Mouse (Mus musculus) spleen, postnatal 36 days (tissue): ENCODE data around the gene Keap1.
A peak's percentile ranks its signal among the peaks of the same experiment; 100 is the strongest.

Experiments used
- DNase-seq, 2 experiments: peaks; one replicate each; pipeline ENCODE4 v3.0.0; 2022; ENCODE audit warnings: low spot score in 2 of 2, mixed read lengths in 1 of 2

Gene Keap1

DNA sequence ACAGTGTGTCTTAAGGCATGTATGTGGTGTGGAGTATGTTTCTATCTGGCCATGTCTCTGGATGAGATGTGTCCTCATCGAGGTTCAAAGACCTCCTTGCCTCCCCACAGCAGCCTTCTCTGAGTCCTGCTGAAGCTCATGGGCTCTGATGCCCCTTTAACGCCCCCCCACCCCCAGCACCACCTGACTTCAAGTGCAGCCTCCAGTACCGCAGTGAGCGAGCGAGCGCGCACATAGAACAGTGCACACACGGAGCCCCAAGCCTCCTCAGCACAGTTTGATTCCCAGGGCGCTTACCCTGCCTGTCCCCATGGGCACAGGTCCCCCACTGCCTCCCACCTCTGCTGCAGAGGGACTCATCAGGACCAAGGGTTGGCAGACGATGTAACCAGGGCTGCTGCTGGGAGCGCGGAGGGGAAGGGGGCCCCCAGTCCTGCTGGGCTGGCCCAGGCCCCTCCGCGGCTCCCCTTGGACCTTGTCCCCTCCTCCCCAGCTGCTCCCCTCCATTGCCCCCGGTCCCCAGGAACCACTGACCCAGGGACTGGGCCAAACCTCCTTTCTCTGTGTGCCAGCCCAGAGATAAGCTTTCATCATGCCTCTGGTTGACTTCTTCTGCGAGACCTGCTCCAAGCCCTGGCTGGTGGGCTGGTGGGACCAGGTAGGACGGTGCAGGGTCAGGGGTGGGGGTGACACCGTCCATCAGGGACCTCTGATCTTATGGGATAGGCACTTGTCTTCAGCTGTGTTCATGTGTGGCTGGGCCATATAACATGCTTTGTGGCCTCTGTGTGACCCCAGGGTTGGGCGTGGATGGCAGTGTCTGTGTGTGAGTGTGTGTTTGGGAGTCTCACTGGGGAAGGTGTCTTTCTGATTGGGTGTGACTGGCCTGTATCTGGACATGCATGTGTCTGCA lies 42.4 kb downstream of the Keap1 start:
- no peak for DNase-seq

- DNase-seq, result peak; percentile 59 to 60
Observed at GRCm38 (mm10) chr9:21195736-21196505, 43.2 kb downstream of the Keap1 start.

GRCm38 (mm10) chr9:21194787-21195493 lies 44.2 kb downstream of the Keap1 start:
- DNase-seq, result peak; percentile 73 to 81

- no peak for DNase-seq
Observed at GRCm38 (mm10) chr9:21193786-21194185, 45.4 kb downstream of the Keap1 start.

GRCm38 (mm10) chr9:21190670-21191069 lies 48.5 kb downstream of the Keap1 start:
- DNase-seq, result no peak

- DNase-seq, result no peak
Observed at GRCm38 (mm10) chr9:21189905-21190304, 49.3 kb downstream of the Keap1 start.

GRCm38 (mm10) chr9:21185436-21185835 lies 53.7 kb downstream of the Keap1 start:
- DNase-seq, result no peak

GRCm38 (mm10) chr9:21184733-21185132 lies 54.4 kb downstream of the Keap1 start:
- DNase-seq, result no peak

DNA sequence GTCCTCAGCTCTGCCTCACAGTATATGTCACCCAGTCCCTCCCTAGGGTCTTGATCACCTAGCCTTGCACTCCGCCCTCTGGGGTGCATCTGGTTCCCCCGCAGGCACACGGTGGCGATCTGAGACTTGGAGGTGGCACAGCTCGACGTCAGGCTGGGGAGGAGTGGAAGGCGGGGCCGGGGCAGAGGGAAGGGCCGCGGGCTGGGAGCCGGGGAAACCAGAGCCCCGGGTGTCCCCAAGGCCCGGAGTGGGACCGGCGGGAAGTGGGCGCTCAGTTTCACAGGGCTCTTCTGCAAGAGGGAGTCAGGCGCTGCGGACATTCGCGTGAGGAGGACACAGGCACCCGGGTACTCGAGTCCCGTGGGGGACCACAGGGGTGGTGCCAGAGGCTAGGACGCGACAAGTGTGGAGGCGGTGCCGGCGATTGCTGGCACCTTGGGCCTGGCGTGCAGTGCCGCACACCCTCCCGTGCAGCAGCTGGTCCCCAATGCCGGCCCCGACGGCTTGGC lies 55.2 kb downstream of the Keap1 start:
- peak; percentile 74 to 75 for DNase-seq

GRCm38 (mm10) chr9:21183421-21183820 lies 55.7 kb downstream of the Keap1 start:
- DNase-seq, result no peak

DNA sequence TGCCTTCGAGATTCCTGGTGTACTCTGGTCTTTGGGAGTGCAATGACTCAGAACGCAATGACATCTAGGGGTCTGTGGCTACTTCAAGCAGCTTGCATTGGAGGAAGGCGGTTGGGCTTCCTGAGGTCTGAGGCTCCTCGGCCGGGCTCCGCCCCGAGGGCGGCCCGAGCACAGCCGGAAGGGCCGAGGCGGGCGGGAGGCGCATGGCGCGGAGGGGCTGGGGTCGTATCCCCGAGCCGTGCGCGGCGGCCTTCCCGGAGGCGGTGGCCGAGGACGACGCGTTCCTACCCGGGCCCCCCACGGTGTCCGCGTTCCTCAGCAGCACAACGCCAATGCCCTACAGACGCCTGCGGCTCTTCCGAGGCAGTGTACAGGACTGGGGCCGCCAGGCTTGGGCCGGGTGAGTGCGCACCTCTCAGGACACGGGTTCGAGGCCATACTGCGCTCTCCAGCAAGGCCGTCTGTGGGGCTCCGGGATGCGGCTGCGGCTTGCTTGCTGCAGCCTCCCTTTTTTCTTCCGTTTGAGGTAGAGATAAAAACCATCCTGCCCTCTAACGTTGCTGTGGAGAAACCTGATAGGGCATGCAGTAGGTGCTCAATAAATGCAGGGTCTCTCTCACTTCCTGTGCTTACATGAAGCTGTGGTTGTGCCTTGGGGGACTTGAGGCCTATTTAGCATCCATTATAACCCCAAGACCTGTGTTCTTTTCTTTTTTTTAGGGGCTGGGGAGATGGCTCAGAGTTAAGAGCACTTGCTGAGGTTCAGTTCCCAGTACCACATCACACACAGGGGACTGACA lies 57.5 kb downstream of the Keap1 start:
- DNase-seq, result no peak

DNA sequence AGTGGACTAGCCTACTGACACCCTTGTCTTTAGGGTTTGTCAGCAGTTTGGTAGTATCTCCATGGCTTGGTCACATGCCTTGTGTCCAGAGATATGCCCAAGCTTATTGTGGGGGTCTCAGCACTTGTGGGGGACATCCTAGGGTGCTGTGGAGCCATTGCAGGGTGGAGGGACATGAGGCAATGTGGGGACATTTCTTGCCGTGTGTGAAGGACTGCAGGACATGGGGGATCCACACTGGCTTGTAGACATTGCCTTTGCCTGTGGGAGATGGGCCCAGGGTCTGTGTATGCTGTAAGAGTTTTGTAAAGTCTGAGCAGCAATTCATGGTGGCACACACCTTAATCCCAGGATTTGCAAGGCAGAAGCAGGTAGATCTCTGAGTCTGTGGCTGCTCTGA lies 58.3 kb downstream of the Keap1 start:
- DNase-seq, result no peak

- DNase-seq, result no peak
Observed at GRCm38 (mm10) chr9:21180402-21180801, 58.8 kb downstream of the Keap1 start.
